Mouse (Mus musculus) embryo, embryonic 11 days (tissue): ENCODE data around the gene Snx1.

Experiments
- DNase-seq: peaks from one replicate; pipeline ENCODE4 v3.0.0-alpha.2; 2015

Gene Snx1

DNA sequence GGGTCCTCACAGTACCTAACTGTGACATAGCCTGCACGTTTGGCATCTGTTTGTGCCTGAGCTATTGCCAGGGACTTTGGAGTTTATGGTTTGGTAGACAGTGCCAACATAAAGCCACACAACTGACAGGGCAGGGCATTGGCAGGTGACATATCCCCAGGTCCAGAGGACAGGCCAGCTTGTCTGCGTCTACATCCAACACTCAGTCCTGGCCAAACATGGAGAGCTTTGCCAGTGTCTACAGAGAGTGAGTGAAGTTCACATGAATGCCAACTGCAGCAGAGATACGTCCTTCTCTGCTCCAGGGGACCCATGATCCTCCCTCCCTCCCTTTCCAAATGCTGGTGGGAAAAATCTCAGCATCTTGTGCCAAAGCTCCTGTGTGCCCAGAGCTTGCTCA, 42.2 kb downstream of the Snx1 start:
- DNase-seq: no peak

DNA sequence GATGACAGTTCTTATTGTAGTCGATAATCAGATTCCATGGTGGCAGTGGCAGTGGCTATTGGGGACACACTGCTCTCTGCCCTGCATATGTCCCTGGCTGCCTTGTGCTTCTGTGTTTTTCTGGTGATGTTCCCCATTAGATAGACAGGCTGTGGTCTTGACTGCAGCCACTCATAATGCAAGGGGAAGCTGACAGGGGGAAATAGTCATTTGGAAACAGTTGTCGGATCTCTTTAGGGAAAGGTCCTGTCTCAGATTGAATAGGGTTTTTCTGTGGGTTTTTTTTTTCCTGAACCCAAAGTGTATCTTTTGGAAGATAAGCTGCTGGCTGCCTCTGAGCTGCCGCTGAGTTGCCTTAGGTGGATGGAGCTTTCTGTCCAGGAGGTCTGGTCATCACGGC, 44.4 kb downstream of the Snx1 start:
- DNase-seq: no peak

DNA sequence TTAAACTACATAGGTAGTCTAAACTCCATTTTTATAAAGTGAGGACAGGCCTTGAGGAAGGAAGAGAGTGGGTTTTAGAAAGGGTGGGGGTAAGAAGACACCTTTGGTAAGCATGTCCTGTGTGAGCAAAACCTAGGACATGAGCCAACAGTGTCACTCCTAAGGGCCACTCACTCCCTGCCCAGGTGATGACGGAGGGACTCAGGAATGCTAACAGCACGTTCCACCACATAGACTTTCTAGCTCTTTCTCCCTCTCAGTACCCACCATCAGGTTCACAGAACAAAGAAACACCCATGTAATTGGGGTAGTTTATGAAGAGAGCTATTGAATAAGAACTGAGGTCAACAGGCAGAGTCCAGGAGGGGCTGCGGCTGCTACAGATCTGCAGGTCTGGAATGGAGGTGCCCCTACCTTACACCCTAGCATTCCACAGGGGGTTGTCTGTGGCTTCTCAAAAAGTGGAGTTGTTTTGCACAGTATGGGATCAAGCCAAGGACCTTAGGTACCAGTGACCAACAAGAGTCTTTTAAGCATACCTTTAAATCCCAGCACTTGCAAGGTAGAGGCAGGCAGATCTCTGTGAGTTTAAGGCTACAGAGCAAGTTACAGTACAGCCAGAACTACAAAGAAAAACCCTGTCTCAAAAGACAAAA, 45.5 kb downstream of the Snx1 start:
- no peak for DNase-seq

DNA sequence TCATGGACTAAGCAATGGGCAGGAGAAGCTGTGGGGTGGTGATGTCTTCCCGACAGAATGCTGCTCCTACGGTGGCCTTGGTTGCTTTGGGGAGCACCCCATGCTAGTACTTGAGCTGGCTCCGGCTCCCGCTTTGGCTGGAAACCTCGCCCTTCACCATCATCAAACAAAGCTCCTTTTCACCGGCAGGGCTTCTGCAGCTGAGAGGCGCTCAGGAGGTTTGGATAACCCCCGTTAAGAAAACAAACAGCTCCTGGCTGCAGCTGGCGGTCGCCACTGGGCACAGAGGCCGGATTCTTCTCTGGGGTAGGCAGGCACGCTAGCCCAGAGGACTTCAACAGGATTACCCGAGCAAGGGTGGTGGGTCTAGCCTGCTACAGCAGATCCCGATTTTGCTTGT, 47.9 kb downstream of the Snx1 start:
- peak; percentile 62 for DNase-seq

DNA sequence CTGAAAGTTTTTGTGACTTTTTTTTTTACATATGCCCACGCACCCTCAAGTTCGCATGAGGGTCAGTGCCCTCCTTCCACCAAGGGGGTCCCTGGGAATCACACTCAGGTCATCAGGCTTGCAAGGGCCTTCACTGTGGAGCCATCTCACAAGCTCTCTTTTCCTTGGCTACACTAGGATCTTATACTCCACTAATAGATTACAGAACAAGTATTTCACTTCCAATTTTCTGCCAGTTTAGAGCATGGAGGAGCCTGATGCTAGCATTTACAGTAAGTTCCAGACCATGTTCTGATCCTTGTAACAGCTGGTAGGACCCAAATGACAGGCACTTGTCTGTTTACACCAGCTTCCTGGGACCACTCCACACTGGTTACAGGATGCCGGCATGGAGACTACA, 48.3 kb downstream of the Snx1 start:
- DNase-seq: no peak

GRCm38 (mm10) chr9:66072754-66073153, 53.6 kb downstream of the Snx1 start:
- DNase-seq: no peak

DNA sequence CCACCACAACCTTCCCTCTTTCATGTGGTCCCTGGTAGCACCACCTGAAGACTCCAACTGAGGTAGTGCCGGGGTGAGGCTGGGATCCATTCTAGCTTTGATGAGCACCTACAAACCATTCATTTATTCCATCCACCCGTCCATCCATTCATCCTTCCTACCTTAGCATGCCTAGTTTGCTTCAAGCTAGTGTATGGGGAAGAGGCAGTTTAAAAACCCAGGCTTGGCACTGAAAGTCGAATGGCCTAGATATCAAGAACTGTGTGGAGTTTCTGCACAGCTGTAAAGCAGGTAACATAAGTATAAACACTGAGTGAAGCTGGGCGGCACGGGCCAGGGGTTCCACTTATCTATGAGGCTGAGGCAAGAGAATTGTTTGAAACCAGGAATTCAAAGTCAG, 56.2 kb downstream of the Snx1 start:
- no peak for DNase-seq

DNA sequence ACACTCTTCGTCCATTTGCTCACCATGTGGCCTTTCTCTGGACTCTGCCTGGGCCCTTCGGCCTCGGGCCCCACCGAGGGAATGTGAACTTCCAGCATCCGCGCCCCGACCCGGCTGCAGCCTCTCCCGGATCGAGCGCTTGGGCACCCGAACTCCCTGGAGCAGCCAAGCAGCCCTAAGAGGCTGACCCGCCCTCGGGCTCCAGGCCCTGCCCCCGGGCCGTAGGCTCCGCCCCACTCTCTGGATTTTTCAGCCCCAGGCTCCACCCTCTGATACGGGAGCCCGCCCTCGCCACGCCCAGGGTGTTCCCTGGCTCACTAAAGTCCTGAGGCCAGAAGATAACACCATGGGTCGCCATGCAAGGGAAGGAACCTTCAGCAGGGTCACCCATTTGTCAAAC, 56.8 kb downstream of the Snx1 start, which contains the start of gene Snx22:
Gene Snx22 (minus strand): TSS at position 137 of the 400 bp plus-strand sequence.
- peak; percentile 89 for DNase-seq

- DNase-seq: peak; percentile 48
These were observed 57.4 kb downstream of the Snx1 start for GRCm38 (mm10) chr9:66068971-66069391.

- DNase-seq: no peak
These were observed 58.3 kb downstream of the Snx1 start for GRCm38 (mm10) chr9:66068056-66068455.

DNA sequence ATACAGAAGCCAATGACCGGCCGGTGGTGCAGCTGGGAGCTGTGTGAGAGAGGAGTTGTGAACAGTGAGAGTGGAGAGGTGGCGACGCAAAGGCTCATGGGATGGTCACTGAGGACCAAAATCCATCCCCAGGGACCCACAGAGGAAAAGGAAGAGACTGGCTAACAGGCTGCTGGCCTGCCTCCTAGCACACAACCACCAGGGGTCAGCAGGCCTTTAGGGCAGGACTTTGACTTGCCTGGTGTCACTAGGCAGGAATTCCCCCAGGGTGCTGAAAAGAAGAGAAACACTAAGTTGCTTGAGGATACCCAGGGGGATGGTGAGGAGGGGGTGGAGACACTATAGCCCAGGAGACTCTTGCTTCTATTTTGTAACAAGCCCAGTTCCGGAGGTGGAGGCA, 58.8 kb downstream of the Snx1 start:
- peak; percentile 73 for DNase-seq

GRCm38 (mm10) chr9:66066791-66067190, 59.6 kb downstream of the Snx1 start:
- no peak for DNase-seq

DNA sequence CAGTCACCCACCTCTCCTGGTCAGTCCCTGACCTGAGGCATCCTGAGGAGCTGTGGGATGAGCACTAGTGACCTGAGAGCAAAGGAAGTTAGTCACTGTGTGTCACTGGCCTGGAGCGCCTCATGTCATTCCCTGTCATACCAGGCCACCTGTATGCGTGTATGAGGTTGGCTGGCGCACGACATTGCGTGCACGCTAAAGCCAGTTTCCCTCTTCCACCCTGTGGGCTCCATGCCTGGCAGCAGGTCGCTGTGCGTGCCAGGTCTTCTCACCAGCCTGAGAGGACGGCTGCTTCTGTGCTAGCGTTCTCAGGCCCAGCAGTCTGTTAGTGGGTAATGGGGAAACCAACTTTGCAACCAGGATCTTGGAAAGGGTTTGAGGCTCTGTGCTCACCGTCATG, 62.1 kb downstream of the Snx1 start:
- no peak for DNase-seq

- DNase-seq: no peak
These were observed 62.9 kb downstream of the Snx1 start for GRCm38 (mm10) chr9:66063446-66063845.

- DNase-seq: no peak
These were observed 64.7 kb downstream of the Snx1 start for GRCm38 (mm10) chr9:66061656-66062055.

- DNase-seq: peak; percentile 25
These were observed 65.4 kb downstream of the Snx1 start for GRCm38 (mm10) chr9:66060986-66061385.

- no peak for DNase-seq
These were observed 66.1 kb downstream of the Snx1 start for GRCm38 (mm10) chr9:66060308-66060647.

GRCm38 (mm10) chr9:66059583-66060307, 66.6 kb downstream of the Snx1 start, which contains the start of gene Ppib:
Gene Ppib, plus strand, starts transcription at chr9:66060222.
- DNase-seq: peak; percentile 99

GRCm38 (mm10) chr9:66053620-66054019, 72.8 kb downstream of the Snx1 start:
- no peak for DNase-seq

- DNase-seq: no peak
These were observed 73.7 kb downstream of the Snx1 start for GRCm38 (mm10) chr9:66052731-66053130.

- DNase-seq: no peak
These were observed 74.9 kb downstream of the Snx1 start for GRCm38 (mm10) chr9:66051493-66051892.

DNA sequence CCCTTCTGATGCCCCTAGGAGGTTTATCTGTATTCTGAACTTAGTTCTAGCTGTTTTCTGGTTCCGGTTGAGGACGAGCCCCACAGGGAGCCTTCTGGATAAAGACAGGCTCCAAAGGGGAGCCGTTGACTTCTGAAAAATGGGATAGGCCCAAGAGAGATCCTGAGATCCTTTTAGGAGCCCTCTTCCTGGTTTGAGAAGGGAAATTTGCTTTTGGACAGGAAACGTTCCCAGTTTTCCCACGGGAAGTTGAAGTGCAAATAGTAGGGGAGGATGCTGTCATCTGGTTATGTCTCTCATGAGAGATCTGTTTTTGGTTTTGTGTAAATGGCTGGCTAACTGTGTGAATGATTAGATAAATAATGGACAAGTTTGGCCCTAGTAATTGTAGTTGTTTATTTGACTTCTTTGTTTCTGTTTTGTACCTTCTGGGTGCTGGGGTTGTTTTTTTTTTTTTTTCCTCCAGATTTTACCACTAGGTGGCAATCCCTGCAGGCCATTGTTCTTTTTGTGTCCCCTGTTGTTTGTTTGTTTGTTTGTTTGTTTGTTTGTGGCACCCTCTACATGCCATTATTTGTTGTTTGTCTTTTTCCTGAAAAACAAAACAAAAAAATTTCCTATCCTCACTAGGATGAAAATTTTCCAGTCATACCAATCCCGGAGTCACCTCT, 76.3 kb downstream of the Snx1 start:
- DNase-seq: no peak

DNA sequence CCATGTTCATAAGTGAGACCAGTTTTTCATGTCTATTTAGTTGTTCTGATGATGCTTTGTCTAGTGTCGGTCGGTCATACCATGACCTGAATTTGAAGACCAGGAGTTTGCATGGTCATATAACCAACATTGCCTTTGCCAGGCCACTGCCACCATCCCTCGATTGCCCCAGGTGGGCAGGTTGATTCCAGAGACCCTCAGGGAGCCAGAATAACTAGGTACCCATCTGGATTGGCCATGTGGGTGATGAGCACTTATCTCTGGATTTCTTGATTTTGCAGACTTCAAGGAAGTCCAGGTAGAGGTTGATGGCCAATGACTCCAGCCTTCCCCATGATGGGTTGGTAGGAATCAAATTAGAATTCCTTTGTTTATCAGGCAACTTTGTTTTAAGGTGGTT, 83.1 kb downstream of the Snx1 start:
- DNase-seq: no peak

DNA sequence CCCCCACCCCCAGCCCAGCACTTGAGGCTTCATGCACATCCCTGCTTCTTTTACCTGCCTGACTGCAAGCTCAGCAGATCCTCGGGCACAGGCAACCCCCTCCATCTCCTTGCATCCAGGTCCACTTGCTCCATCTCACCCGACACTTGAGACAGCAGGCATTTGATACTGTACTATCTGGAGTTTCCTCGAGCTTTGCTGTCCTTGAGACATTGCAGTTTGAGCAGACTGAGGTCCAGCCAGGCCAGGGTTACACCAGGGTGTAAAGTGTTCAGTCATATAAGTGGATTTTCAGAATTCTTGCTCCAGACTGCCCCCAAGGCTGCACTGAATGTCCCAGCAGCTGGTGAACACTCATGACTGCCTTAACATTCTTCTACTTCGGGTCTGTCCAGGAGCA, 84.1 kb downstream of the Snx1 start:
- DNase-seq: no peak
